ENCODE assay signal across 8 mouse cellular contexts in the genomic region with DNA sequence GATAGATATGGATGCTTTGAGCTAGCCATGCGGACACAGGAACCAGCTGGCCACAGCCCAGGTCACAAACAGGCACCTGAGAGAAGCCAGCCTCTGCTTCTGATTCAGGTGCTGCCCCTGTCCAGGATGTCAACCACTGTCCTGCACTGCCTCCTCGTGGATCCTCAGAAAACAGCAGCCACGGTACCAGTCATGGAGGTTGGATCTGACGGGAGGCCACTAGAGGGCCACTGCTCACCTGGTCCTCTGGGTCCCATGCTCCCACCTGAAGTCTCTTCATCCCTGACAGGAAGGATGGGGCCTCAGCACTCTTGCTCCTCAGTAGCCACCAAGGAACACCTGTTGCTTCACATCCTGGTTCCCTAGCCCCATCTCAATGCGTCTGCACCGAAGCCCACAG. TPM values are rescaled to one million over a fixed set of nuclear protein-coding genes. Genes with fewer than 3 reads are reported as not detected.
A peak's percentile ranks its signal among the peaks of the same experiment; 100 is the strongest.
DNase-seq lines count a peak whose midpoint lies in the region; ATAC-seq and TF ChIP-seq lines count a peak whose summit lies in the region.

No protein-coding gene starts in this region.

- no peaks in the 10 kb centered on the region for H3K36me3 ChIP-seq in intestine, embryonic 14.5 days (ENCODE audit: control insufficient read depth, insufficient read depth, low read length)

- peak; percentile 54 for DNase-seq in WW6 (ENCODE audit: low read depth, low spot score)
- peak; percentile 74 for DNase-seq in cerebellum, adult 9-10 months
- peak; percentile 29 to 94 for DNase-seq in frontal cortex, adult 2 months (ENCODE audit: extremely low spot score in 1 of 2, low spot score in 1 of 2)
- DNase-seq in intestine, embryonic 14.5 days (ENCODE audit: low spot score) = peak; percentile 92
- DNase-seq in left cerebral cortex, adult 2 months (ENCODE audit: extremely low spot score in 1 of 2, low spot score in 2 of 2) = peak; percentile 82 to 85
- peak; percentile 77 for DNase-seq in mesoderm, embryonic 11.5 days (ENCODE audit: low read depth, low spot score)
- DNase-seq in right cerebral cortex, postnatal 36 days (ENCODE audit: low spot score in 2 of 2) = peak; percentile 59 to 62
- peak; percentile 54 to 77 for DNase-seq in urinary bladder, postnatal 4 days (ENCODE audit: low spot score in 2 of 2)

- ATAC-seq in intestine, embryonic 14.5 days (replicated peaks; ENCODE audit: low FRiP score, low TSS enrichment, low read depth) = peak; percentile 72

- WGBS in intestine, embryonic 14.5 days = 22% methylated on average over 6 of the region's 6 CpGs

- TF ChIP-seq CTCF in left cerebral cortex, adult 2 months (IDR thresholded peaks at IDR 0.05) = peak; percentile 93

- no peaks in the 10 kb centered on the region for H3K9me3 ChIP-seq in intestine, embryonic 14.5 days (ENCODE audit: control insufficient read depth, low read length)

- H3K27me3 ChIP-seq in intestine, embryonic 14.5 days (replicated peaks; ENCODE audit: control insufficient read depth, insufficient read depth, low read length) = no peaks in the 10 kb centered on the region

- no peak overlapping the region for H3K4me2 ChIP-seq in intestine, embryonic 14.5 days (ENCODE audit: low read length)

- H3K9ac ChIP-seq in intestine, embryonic 14.5 days (ENCODE audit: low read length) = no peak overlapping the region

- intact Hi-C loops in left cerebral cortex, adult 2 months (cut with DNase I) = loop anchor here (1.0 to 2.0 kb wide), 2 partner anchors 70 to 650 kb away; no protein-coding TSS in a partner anchor

- H3K4me3 ChIP-seq in intestine, embryonic 14.5 days (ENCODE audit: low read depth, low read length) = no peak overlapping the region
- H3K4me3 ChIP-seq in left cerebral cortex, adult 2 months = no peak overlapping the region

- no peak overlapping the region for H3K27ac ChIP-seq in intestine, embryonic 14.5 days (ENCODE audit: low read depth)
- no peak overlapping the region for H3K27ac ChIP-seq in left cerebral cortex, adult 2 months

- no peaks in the 10 kb centered on the region; the same call in 1 of the 2 replicates for H3K4me1 ChIP-seq in intestine, embryonic 14.5 days (replicated peaks; ENCODE audit: control insufficient read depth, insufficient read depth, low read length)

RNA-seq across cellular contexts. Expression of a gene that starts 34.4 kb away (rescaled TPM):
- polyA plus RNA-seq in frontal cortex, adult 2 months (2012; rRNA removed) = not detected in 2 replicates
- polyA plus RNA-seq in intestine, embryonic 14.5 days (2014; fragmentation: Nextera tagmentation; extraction: Ambion mirVana) = not detected in 2 replicates
- total RNA-seq in left cerebral cortex, adult 2 months (2021) = not detected
